Mouse (Mus musculus) liver, embryonic 16.5 days (tissue): Measurements from ENCODE around the gene Larp4. TPM values are rescaled to one million over a fixed set of nuclear protein-coding genes. Genes with fewer than 3 reads are reported as not detected.

ENCODE experiments used
- ATAC-seq: fragments of 200-750 bp; cut with Nextera tagmentation; 2 replicates; pipeline ENCODE4 v1.8.0; 2017; ENCODE audit warnings: low read depth, mild to moderate bottlenecking, moderate number of reproducible peaks, moderate library complexity
- H3K27ac ChIP-seq: fragments of 300-500 bp; sonication (generic); 2 replicates; pipeline ENCODE4 v1.5.1; 2014; ENCODE audit warnings: mild to moderate bottlenecking, low read length
- H3K27me3 ChIP-seq: fragments of 300-500 bp; sonication (generic); 2 replicates; pipeline ENCODE4 v1.6.1; 2014; ENCODE audit warnings: low read depth, low read length, mixed read lengths; ENCODE audit not compliant: control insufficient read depth, insufficient read depth
- H3K36me3 ChIP-seq: fragments of 300-500 bp; sonication (generic); 2 replicates; pipeline ENCODE4 v1.6.1; 2014; ENCODE audit warnings: mild to moderate bottlenecking; ENCODE audit not compliant: control insufficient read depth, insufficient read depth
- H3K4me1 ChIP-seq: fragments of 300-500 bp; sonication (generic); 2 replicates; pipeline ENCODE4 v1.6.1; 2014; ENCODE audit warnings: low read depth, low read length, mixed read lengths; ENCODE audit not compliant: control insufficient read depth
- H3K4me2 ChIP-seq: fragments of 300-500 bp; sonication (generic); 2 replicates; pipeline ENCODE4 v1.6.1; 2014; ENCODE audit warnings: low read depth, low read length, mixed read lengths
- H3K4me3 ChIP-seq: fragments of 300-500 bp; sonication (generic); 2 replicates; pipeline ENCODE4 v1.5.1; 2014; ENCODE audit warnings: low read depth, mild to moderate bottlenecking, low read length
- H3K9ac ChIP-seq: fragments of 300-500 bp; sonication (generic); 2 replicates; pipeline ENCODE4 v1.6.1; 2014; ENCODE audit warnings: low read depth, low read length
- H3K9me3 ChIP-seq: fragments of 300-500 bp; sonication (generic); replicated peaks from 2 replicates; pipeline ENCODE4 v1.6.1; 2016; ENCODE audit warnings: low read length; ENCODE audit not compliant: control insufficient read depth
- WGBS: fragments of 180-500 bp; shearing (Covaris S2); extraction: QIAGEN DNeasy Blood & Tissue Kit; methylation state at CpG from one replicate; pipeline ENCODE4 v1.1.7; 2014; ENCODE audit not compliant: insufficient replicate concordance; 5-methylcytosine and 5-hydroxymethylcytosine counted together
- polyA plus RNA-seq: library from polyadenylated mRNA; unstranded; fragments of >200 nt; fragmentation: Nextera tagmentation; extraction: Ambion mirVana; gene quantifications from 2 replicates; pipeline ENCODE4 v1.2.1, GENCODE M21; 2015

Gene Larp4
- polyA plus RNA-seq, 1 experiment from 2014 or later = 17.1 TPM

- Histone ChIP-seq H3K4me1 (peaks cover 3% of the 10 kb centered on the region), H3K4me3 (no peak overlapping the region), H3K27ac (no peak overlapping the region), H3K9ac (no peak overlapping the region), H3K36me3 (no peaks in the 10 kb centered on the region), H3K4me2 (no peak overlapping the region), H3K27me3 (no peaks in the 10 kb centered on the region), H3K9me3 (no peaks in the 10 kb centered on the region)
- WGBS = 63% methylated on average over 2 of the region's 2 CpGs
- no peak for ATAC-seq
Observed at GRCm38 (mm10) chr15:100028133-100028532, 58.3 kb downstream of the Larp4 start.

- Histone ChIP-seq H3K9ac (no peak overlapping the region), H3K9me3 (no peaks in the 10 kb centered on the region), H3K27me3 (no peaks in the 10 kb centered on the region), H3K4me2 (no peak overlapping the region), H3K27ac (no peak overlapping the region), H3K36me3 (no peaks in the 10 kb centered on the region), H3K4me3 (no peak overlapping the region), H3K4me1 (peaks cover 3% of the 10 kb centered on the region)
- no peak for ATAC-seq
- 70% methylated on average over 8 of the region's 8 CpGs for WGBS
Observed at GRCm38 (mm10) chr15:100029497-100029896, 59.6 kb downstream of the Larp4 start.

- WGBS = 67% methylated on average over 2 of the region's 2 CpGs
- no peaks in the 10 kb centered on the region for H3K27me3 ChIP-seq
Observed at GRCm38 (mm10) chr15:100029900-100030299, 60.0 kb downstream of the Larp4 start.

GRCm38 (mm10) chr15:100032546-100032945 lies 62.7 kb downstream of the Larp4 start:
- Histone ChIP-seq H3K4me3 (no peak overlapping the region), H3K4me2 (no peak overlapping the region), H3K9ac (no peak overlapping the region), H3K36me3 (no peaks in the 10 kb centered on the region), H3K27ac (no peak overlapping the region), H3K4me1 (no peaks in the 10 kb centered on the region), H3K9me3 (no peaks in the 10 kb centered on the region), H3K27me3 (no peaks in the 10 kb centered on the region)
- no peak for ATAC-seq
- WGBS = 68% methylated on average over 3 of the region's 3 CpGs

More at GRCm38 (mm10) chr15:100029900-100030299, 60.0 kb downstream of the Larp4 start:
- no peaks in the 10 kb centered on the region for H3K36me3 ChIP-seq
- H3K9me3 ChIP-seq = no peaks in the 10 kb centered on the region
- no peak overlapping the region for H3K4me3 ChIP-seq
- no peak overlapping the region for H3K9ac ChIP-seq
- no peaks in the 10 kb centered on the region for H3K4me1 ChIP-seq
- H3K27ac ChIP-seq = no peak overlapping the region
- ATAC-seq = no peak
- no peak overlapping the region for H3K4me2 ChIP-seq

GRCm38 (mm10) chr15:100038470-100038971 lies 68.7 kb downstream of the Larp4 start, which contains the start of gene Dip2b:
Gene Dip2b (plus strand): TSS chr15:100038664.
- Histone ChIP-seq H3K27ac (peak within 1 kb of the TSS; percentile 78), H3K36me3 (no peaks in the 10 kb centered on the region), H3K4me1 (peaks cover 25% of the 10 kb centered on the region), H3K27me3 (peaks cover 14% of the 10 kb centered on the region), H3K9me3 (no peaks in the 10 kb centered on the region), H3K4me2 (peak within 1 kb of the TSS; percentile 86), H3K9ac (peak within 1 kb of the TSS; percentile 92), H3K4me3 (peak within 1 kb of the TSS; percentile 84)
- peak; percentile 85 for ATAC-seq
- WGBS = under 1% methylated on average over 61 of the region's 68 CpGs

GRCm38 (mm10) chr15:100039001-100039701 lies 69.3 kb downstream of the Larp4 start:
- peak overlapping the region; percentile 92 for H3K9ac ChIP-seq
- no peaks in the 10 kb centered on the region for H3K36me3 ChIP-seq
- peak overlapping the region; percentile 78 for H3K27ac ChIP-seq
- WGBS = under 1% methylated on average over 36 of the region's 36 CpGs
- peaks cover 25% of the 10 kb centered on the region for H3K4me1 ChIP-seq
- peak overlapping the region; percentile 84 for H3K4me3 ChIP-seq
- H3K27me3 ChIP-seq = peaks cover 14% of the 10 kb centered on the region
- H3K4me2 ChIP-seq = peak overlapping the region; percentile 86
- H3K9me3 ChIP-seq = no peaks in the 10 kb centered on the region
- no peak; the same call in 1 of the 2 replicates for ATAC-seq

- H3K4me2 ChIP-seq = peak overlapping the region; percentile 26
- H3K9ac ChIP-seq = no peak overlapping the region
- peaks cover 14% of the 10 kb centered on the region for H3K27me3 ChIP-seq
- H3K4me3 ChIP-seq = no peak overlapping the region
- H3K27ac ChIP-seq = no peak overlapping the region
- peaks cover 25% of the 10 kb centered on the region for H3K4me1 ChIP-seq
- 23% methylated on average over 14 of the region's 14 CpGs for WGBS
- ATAC-seq = no peak
- no peaks in the 10 kb centered on the region for H3K36me3 ChIP-seq
- H3K9me3 ChIP-seq = no peaks in the 10 kb centered on the region
Observed at GRCm38 (mm10) chr15:100040541-100041266, 70.8 kb downstream of the Larp4 start.

GRCm38 (mm10) chr15:100041267-100042047 lies 71.6 kb downstream of the Larp4 start:
- Histone ChIP-seq H3K27me3 (peaks cover 14% of the 10 kb centered on the region), H3K9me3 (no peaks in the 10 kb centered on the region), H3K9ac (no peak overlapping the region), H3K36me3 (no peaks in the 10 kb centered on the region), H3K27ac (no peak overlapping the region), H3K4me2 (peak overlapping the region; percentile 26), H3K4me3 (no peak overlapping the region), H3K4me1 (peaks cover 25% of the 10 kb centered on the region)
- 24% methylated on average over 10 of the region's 10 CpGs for WGBS
- no peak for ATAC-seq
